Mouse (Mus musculus): ENCODE measurements around the gene Sec23b. TPM values are rescaled to one million over a fixed set of nuclear protein-coding genes. Genes with fewer than 3 reads are reported as not detected.

Gene Sec23b
- 59.4 TPM for total RNA-seq (2023)

GRCm38 (mm10) chr2:144555820-144556552, at the start of gene Sec23b:
TSS of gene Sec23b (plus strand) at chr2:144556229.

GRCm38 (mm10) chr2:144526981-144527820, 28.8 kb upstream of the Sec23b start, which contains the start of the genes Dzank1 and Polr3f:
TSS of gene Dzank1 (minus strand) at chr2:144527414.
TSS of gene Polr3f (plus strand) at chr2:144527718.

GRCm38 (mm10) chr2:144550529-144550928, 5.5 kb upstream of the Sec23b start, which contains the start of gene Rbbp9:
TSS of gene Rbbp9 (minus strand) at chr2:144550869.

GRCm38 (mm10) chr2:144593951-144594651, 38.1 kb downstream of the Sec23b start, which contains the start of gene Smim26:
TSS of gene Smim26 (plus strand) at chr2:144594054.

GRCm38 (mm10) chr2:144599831-144600687, 44.0 kb downstream of the Sec23b start, which contains the start of gene Dtd1:
TSS of gene Dtd1 (plus strand) at chr2:144599897.

Other genes with a start within 250 kb of the Sec23b start
- gene Ovol2, start 224.1 kb upstream of the Sec23b start, total RNA-seq (2023) = 1.2 TPM
- 38.2 TPM for gene Kat14, start 187.2 kb upstream of the Sec23b start, total RNA-seq (2023)
- 5.9 TPM for gene Pet117, start 187.2 kb upstream of the Sec23b start, total RNA-seq (2023)
- gene Dzank1, start 28.8 kb upstream of the Sec23b start, total RNA-seq (2023) = not detected
- gene Polr3f, start 28.5 kb upstream of the Sec23b start, total RNA-seq (2023) = 38.0 TPM
- gene Rbbp9, start 5.4 kb upstream of the Sec23b start, total RNA-seq (2023) = 6.8 TPM
- 19.9 TPM for gene Smim26, start 37.8 kb downstream of the Sec23b start, total RNA-seq (2023)
- 25.0 TPM for gene Dtd1, start 43.7 kb downstream of the Sec23b start, total RNA-seq (2023)

Measured in CD4-positive naive resting alpha-beta T cell, adult 57 days (primary cell).